Mouse (Mus musculus): ENCODE measurements at regions not wholly inside any gene's neighbourhood (a gene's known extent, or its start where the extent isn't known, plus 50 kb on each side); places are given as distances from the start of the nearest gene placed in this dataset.

DNA sequence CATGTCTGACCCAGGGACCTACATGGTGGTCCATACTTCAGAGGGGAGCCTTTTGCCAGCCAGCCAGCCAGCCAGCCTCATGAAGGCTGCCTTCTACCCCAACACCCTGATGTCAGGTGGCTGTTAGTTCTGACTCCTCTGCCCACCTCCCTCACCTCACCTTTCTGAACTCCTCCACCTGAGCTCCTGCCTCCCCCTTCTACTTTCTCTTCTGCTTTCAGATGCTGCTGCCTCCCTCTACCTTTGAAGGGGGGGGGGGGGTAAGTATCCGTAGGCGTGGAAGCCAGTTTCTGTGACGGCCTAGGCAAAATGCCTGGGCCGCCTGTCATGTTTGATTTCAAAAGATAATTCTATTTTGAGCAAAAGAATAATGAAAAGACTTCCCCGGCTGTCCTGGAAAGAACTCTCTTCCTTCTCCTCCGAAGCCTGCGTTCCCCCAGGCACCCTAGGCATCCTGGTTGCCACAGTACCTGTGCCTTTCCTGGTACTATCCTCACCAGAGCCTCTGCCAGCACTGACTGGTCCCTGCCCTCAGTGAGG, 241.6 kb upstream of the Hs6st1 start:
- POLR2A ChIA-PET = interaction anchor here in 2 of 4 experiments (0.6 to 1.6 kb wide), 8 partner anchors 9 to 306 kb away, joined by 3 to 5 read pairs (median 4); no protein-coding TSS in a partner anchor

DNA sequence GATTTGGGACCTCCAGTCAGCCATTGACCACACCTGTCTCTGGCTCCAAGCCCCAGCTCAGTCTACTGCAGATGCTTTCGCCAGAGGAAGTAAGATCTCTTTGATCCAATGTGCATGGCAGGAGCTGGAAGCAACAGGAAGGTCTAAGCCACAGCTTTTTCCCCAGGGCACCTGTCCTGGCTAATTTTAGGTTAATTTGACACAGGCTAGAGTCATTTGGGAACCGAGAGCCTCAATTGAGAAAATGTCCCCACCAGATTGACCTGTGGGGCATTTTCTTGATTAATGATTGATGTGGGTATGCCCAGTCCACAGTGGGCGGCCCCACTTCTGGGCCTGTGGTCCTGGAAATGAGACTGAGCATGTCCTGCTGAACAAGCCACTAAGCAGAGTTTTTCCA, 240.7 kb upstream of the Hs6st1 start:
- CTCF ChIA-PET = interaction anchor here in 3 of 4 experiments (1.0 to 2.8 kb wide), 3 partner anchors 12 to 307 kb away, joined by 3 to 9 read pairs (median 4); no protein-coding TSS in a partner anchor
- POLR2A ChIA-PET = interaction anchor here in 2 of 4 experiments (0.8 to 1.6 kb wide), 6 partner anchors 10 to 240 kb away, joined by 3 to 5 read pairs (median 4); no protein-coding TSS in a partner anchor

More for the DNA sequence above, 241.6 kb upstream of the Hs6st1 start:
- CTCF ChIA-PET = interaction anchor here in 3 of 4 experiments (0.6 to 2.8 kb wide), 3 partner anchors 12 to 108 kb away, joined by 4 to 9 read pairs (median 5); no protein-coding TSS in a partner anchor

DNA sequence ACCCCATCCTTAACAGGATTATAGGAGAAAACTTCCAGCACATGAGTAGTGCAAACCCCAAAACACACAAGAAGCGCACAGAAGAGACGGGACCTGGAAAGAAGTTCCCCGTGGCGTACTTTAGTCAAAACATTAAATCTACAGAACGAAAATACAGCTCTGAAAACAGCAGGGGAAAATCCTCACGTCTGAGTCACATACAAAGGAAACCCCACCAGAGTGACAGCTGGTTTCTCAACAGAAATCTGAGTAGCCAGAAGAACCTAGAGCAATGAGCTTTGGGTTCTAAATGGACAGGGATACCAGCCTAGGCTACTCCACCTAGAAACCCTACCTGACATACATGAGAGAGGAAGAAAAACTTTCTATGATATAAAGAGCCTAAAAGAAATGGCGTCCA, 234.0 kb upstream of the Hs6st1 start:
- POLR2A ChIA-PET = interaction anchor here in 1 of 4 experiments (0.5 to 1.0 kb wide), 2 partner anchors 42 to 300 kb away, joined by 3 to 4 read pairs; no protein-coding TSS in a partner anchor
- CTCF ChIA-PET = no interaction called here

DNA sequence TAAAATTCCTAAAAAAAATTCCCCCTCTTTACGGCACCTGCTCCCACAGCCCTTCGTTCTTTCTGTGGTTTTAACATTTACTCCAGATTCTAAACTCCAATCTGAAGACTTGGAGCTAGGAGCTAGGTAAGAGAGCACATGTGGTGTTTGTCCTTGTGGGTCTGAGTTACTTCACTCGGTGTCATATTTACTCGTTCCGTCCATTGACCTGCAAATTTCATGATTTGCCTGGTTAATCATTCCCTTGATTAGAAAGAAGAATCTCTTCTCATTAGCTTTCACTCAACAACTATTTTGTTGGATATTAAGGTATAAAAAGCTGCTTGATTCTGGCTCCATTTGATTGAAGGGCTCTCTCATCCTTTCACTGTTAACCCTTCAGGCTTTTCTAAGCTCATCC, 231.6 kb upstream of the Hs6st1 start:
- POLR2A ChIA-PET = interaction anchor here in 1 of 4 experiments (0.7 kb wide), 2 partner anchors 323 to 921 kb away, joined by 4 to 7 read pairs; no protein-coding TSS in a partner anchor
- CTCF ChIA-PET = interaction anchor here in 1 of 4 experiments (0.7 kb wide), 1 partner anchor 305 kb away, joined by 7 read pairs; no protein-coding TSS in a partner anchor

DNA sequence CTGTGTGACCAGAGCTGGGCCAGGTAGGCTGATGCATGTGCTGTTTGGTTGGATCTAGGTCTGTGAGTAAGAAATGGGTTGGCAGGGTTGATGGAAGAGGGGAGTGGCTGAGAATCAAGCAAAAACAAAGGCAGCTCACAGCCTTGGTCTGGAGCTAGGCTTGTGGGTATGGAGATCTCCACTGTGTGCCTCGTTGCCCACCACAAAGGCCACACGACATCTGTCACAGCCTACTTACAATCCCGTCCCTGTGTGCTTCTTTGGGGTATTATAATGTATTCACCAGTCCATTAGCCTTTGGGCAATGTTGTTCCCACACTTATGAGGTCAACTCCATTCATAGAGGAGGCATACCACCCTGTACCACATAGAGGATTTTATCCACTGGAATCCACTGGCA, 229.6 kb upstream of the Hs6st1 start:
- CTCF ChIA-PET = interaction anchor here (0.5 to 3.4 kb wide), 72 partner anchors 8 to 311 kb away, joined by 3 to 47 read pairs (median 4); partner anchors contain the start of gene Hs6st1 (in 3 of the 4)
- POLR2A ChIA-PET = interaction anchor here in 3 of 4 experiments (0.5 to 4.1 kb wide), 28 partner anchors 11 to 1393 kb away, joined by 3 to 72 read pairs (median 6); partner anchors contain the start of gene Hs6st1 (in 3 of the 3)

DNA sequence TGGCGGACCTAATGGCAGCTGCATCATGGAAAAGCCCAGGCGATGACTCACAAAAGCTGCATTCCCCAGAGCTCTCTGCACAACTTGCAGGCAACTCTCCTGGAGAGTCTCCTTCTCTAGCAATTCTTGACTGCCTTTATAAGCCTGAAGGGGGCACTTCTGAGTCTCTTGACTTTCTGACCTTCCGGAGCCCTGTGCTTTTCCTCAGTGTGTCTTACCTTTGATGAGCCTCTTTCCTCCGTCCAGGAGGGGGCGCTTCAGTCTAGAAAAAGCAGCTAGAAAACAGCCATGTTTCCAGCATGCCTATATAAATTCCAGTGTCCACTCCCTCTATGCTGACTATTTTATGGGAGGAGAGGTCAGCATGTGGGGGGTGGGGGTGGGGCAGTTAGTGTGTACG, 228.8 kb upstream of the Hs6st1 start:
- ChIA-PET POLR2A (interaction anchor here (0.5 to 4.1 kb wide), 48 partner anchors 11 to 999 kb away, joined by 3 to 72 read pairs (median 5); partner anchors contain the start of genes Hs6st1 (in 3 of the 4) and Arid5a (in 1 of the 4)), CTCF (interaction anchor here (0.5 to 3.4 kb wide), 112 partner anchors 8 to 1759 kb away, joined by 3 to 47 read pairs (median 4); partner anchors contain the start of gene Hs6st1 (in 4 of the 4))

DNA sequence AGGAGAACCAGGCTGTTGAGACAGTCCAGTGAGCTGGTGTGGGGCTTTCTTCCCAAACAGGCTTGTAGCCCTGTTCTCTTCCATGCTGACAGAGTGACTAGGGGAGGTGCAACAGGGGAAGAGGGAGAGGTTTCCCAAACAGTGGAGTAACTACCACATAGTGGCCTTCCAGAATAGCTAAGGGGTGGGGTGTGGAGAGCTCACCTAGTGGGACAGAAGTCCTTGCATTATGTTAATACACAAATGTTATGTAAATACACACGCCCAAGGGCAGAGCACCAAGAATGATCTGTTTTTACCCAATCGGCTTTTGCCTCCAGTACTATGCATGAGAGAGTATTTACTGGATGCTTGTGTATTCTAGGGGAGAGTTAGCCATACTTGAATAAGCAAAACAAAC, 226.6 kb upstream of the Hs6st1 start:
- CTCF ChIA-PET = interaction anchor here in 2 of 4 experiments (1.0 to 3.4 kb wide), 6 partner anchors 69 to 307 kb away, joined by 3 to 47 read pairs (median 5); no protein-coding TSS in a partner anchor
- POLR2A ChIA-PET = interaction anchor here in 3 of 4 experiments (0.5 to 4.1 kb wide), 25 partner anchors 8 to 228 kb away, joined by 3 to 72 read pairs (median 6); partner anchors contain the start of gene Hs6st1 (in 2 of the 3)

DNA sequence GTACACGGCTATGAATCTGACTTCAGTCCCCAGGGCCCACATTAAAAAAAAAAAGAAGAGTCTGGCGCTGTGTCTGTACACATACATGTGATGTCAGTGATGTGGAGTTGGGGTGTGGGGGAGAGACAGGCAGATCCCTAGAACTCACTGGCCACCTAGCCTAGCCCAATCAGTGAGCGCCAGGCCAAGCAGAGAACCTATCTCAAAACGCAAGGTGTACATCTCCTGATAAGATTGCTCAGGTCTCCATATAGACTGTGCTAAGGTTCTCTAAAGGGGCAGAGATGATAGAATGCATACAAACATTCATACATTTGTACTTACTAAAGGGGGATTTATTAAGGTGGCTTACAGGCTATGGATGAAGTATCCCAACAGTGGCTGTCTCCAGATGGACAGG, 225.5 kb upstream of the Hs6st1 start:
- CTCF ChIA-PET = no interaction called here
- POLR2A ChIA-PET = interaction anchor here in 3 of 4 experiments (0.7 to 4.1 kb wide), 5 partner anchors 170 to 225 kb away, joined by 3 to 72 read pairs (median 7); partner anchors contain the start of gene Hs6st1 (in 1 of the 3)

DNA sequence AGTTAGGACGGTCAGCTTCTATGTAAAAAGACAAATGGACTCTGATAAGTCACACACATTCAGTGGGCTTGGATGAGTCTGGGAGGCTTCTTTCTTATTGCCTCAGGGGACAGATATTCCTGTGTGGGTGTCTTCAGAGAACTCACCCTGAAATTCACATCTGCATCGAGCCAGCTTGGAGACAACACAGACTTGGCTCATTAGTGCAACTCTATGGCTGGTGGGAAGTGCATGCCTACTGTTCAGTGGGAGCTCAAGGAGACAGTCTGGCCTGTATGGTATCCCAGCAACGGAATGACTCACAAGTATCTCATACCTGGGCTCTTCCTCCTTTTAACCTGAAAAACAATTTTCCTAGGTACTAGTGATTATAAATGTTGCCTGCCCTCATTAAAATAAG, 224.6 kb upstream of the Hs6st1 start:
- POLR2A ChIA-PET = interaction anchor here in 3 of 4 experiments (0.5 to 1.5 kb wide), 11 partner anchors 10 to 224 kb away, joined by 3 to 8 read pairs (median 3); partner anchors contain the start of gene Hs6st1 (in 1 of the 3)
- CTCF ChIA-PET = interaction anchor here in 1 of 4 experiments (1.6 kb wide), 1 partner anchor 290 kb away, joined by 4 read pairs; no protein-coding TSS in a partner anchor

DNA sequence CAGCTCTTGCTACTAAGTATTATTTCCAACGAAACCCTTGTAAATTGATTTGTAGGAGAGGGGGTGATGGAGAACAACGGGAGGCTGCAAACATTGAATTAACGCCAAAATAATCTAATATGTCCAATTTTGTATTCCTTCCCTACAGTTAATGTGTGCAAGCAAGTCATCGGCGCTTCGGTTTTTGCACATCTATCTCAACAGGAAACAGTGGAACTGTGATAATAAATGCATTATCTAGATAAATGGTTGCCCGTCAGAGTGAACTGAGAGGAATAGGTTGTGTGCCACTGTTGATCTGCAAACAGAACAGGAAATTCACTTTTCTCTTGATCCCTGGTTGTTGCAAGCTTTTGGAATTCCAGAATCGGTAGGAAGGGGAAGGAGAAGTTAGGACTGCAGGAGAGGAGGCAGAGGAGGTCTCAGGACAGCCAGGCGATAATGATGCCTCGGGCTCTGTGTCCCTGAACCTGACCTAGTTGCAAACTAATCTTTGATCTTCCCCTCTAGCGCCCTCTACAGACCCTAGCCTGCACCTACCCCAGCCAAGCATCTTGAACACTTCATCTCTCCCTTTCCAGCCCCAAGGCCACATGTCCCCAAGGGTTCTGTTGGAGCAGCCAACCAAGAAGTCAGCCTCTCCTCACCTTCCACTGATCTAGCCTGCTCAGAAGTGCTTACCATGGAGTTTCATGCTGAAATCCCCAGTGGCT, 221.8 kb upstream of the Hs6st1 start:
- ChIA-PET CTCF (interaction anchor here in 1 of 4 experiments (1.4 kb wide), 1 partner anchor 288 kb away, joined by 3 read pairs; no protein-coding TSS in a partner anchor), POLR2A (interaction anchor here in 2 of 4 experiments (1.1 kb wide), 2 partner anchors 115 to 215 kb away, joined by 3 read pairs; no protein-coding TSS in a partner anchor)

DNA sequence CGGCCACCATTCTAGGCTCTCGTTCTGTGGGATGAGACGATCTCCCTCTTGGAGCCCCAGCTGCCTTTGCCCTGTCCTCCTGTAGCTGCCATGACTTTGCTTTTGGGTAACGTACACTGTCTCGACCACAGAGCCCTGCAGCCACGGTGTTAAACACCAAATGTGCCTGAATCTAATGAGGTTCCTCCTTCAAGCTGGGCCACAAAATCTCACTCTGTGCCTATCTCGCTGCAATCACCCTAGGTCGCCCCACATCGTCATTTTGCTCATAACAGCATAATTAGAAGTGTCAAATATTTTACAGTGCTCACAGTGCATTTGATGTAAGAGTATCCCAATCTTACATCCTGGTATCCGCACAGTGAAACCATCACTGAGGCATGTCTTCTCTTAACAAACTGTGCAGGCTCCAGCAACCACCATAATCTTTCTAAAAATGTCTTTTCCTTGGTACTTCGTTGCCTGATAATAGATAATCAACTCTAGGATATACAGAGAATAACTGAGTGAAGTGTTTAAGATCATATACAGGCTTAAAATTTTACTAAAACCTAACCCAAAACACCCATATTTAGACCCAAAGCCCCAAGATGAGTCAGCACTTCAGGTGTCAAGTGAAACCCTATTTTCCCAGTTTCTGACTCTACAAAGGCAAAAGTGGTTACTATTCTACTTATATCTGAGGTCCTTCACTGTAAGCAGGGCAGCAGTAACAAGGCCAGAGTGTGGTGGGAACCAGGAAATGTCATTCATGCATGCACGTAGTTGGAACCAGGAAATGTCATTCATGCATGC, 219.8 kb upstream of the Hs6st1 start:
- CTCF ChIA-PET = interaction anchor here in 1 of 4 experiments (1.6 kb wide), 1 partner anchor 9 kb away, joined by 5 read pairs; no protein-coding TSS in a partner anchor
- POLR2A ChIA-PET = interaction anchor here in 3 of 4 experiments (0.7 to 3.7 kb wide), 4 partner anchors 33 to 220 kb away, joined by 3 to 90 read pairs (median 9); partner anchors contain the start of gene Hs6st1 (in 2 of the 3)

DNA sequence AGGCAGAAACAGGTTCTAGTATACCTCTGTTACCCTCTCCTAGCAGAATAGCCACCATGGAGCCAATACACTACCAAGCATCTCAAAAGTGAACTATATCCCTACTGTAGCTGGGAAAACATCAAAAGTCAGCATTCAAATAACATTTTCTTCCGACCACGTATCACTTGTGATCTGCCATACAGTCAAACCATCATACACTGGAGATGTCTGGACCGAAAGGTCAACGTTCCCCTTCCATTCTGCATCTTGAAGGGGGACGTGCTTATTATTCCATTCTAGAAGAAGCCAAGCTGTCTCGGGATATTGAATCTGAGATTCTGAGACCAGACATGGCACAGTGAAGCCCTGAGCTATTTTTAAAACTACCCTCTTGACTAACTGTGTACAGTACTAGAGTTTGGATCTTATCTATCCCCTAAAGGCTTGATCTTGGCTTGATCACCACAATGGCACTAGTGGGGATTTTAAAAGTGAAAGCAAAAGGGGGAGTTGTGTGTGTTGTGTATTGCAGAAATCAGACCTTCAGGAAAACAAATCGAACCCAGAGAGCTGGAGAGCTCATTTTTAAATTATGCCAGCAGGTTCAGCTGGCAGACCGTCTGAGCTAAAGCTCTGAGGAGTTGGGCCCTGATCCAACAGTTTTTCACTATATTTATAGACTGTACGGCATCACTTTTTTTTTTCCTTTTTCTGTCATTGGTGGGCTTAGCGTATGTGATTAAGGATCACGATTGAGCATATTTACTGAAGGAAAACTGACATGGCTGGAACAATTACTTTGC, 218.6 kb upstream of the Hs6st1 start:
- POLR2A ChIA-PET = interaction anchor here in 3 of 4 experiments (0.6 to 3.7 kb wide), 51 partner anchors 8 to 395 kb away, joined by 3 to 90 read pairs (median 5); partner anchors contain the start of genes Hs6st1 (in 3 of the 3) and Uggt1 (in 1 of the 3)
- CTCF ChIA-PET = interaction anchor here in 3 of 4 experiments (0.6 to 1.8 kb wide), 6 partner anchors 9 to 1787 kb away, joined by 3 to 10 read pairs (median 4); partner anchors contain the start of gene Ankrd39 (in 1 of the 3)

DNA sequence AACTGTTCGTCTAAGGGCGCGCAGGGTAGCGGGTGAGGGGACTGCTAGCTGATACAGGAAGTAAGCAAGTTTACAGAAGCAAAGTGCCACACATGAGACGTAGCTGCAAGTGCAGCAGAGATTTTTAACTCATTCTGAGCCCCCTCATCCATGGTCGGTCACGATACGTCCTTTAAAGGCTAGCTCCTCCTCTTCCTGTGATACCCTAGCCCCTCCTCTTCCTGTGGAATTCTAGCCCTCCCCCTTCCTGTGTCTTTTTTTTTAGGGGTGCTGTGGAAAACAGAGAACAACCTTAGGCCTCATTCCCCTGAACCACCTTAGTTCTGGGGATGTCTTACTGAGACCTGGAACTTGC, 218.0 kb upstream of the Hs6st1 start:
- POLR2A ChIA-PET = interaction anchor here (0.6 to 3.7 kb wide), 54 partner anchors 9 to 1974 kb away, joined by 3 to 90 read pairs (median 5); partner anchors contain the start of genes Hs6st1 (in 3 of the 4) and Uggt1 (in 1 of the 4)
- CTCF ChIA-PET = interaction anchor here in 3 of 4 experiments (0.6 to 1.8 kb wide), 6 partner anchors 10 to 1786 kb away, joined by 3 to 10 read pairs (median 4); partner anchors contain the start of gene Ankrd39 (in 1 of the 3)

DNA sequence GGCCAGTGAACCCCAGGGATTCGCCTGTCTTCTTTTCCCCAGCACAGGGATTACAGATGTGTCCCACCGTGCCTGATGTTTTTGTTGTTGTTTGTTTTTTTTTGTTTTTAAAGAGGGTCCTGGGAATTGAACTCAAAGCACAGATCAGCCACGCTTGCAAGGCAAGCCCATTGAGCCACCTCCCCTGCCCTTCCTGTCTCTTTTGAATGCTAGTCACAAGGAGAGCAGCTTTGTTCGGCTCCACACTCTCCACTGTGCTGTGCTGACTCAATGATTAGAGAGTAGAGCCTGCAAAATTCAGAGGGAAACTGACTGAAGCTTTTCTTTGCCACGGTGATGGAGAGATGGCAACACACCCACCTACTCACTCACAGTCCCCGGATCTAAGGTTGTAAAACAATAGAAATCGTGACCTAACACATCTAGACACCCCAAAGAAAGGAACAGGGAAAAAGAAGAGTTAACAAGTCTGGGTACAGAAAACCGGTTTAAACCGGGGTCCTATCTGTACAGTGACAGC, 217.6 kb upstream of the Hs6st1 start:
- CTCF ChIA-PET = interaction anchor here in 3 of 4 experiments (0.6 to 1.8 kb wide), 6 partner anchors 10 to 1786 kb away, joined by 3 to 10 read pairs (median 4); partner anchors contain the start of gene Ankrd39 (in 1 of the 3)
- POLR2A ChIA-PET = interaction anchor here (0.5 to 3.7 kb wide), 49 partner anchors 9 to 1975 kb away, joined by 3 to 90 read pairs (median 5); partner anchors contain the start of genes Hs6st1 (in 2 of the 4) and Arid5a (in 1 of the 4)

DNA sequence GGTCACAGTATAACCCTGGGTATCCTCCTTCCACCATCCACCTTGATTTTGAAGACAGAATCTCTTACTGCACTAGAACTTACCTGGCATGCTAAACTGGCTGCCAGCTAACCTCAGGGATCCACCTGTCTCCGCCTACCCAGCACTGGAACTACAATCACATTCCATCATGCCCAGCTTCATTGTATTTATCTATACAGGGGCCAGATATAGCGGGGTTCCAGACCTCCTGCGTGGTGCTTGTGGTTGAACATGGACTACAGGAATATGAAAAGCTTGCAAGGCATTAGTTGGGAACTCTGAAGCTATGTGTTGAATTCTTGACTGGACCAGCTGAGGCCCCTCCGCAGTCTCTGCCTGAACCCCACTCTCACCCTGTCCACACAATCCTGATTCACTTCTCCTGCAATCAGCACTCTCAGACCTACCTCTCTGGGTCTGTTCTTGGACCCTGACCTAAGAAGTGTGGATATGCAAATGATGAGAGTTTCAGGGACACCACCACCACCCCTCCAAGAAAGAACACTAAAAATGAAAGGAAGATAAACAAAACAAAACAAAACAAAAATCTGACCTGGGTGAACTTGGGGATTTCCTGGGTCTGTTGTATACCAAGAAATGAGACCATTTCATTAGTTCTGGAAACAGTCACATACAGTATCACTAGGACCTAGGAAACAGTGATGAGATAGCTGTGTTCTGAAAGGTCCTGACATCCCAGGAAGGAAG, 216.4 kb upstream of the Hs6st1 start:
- CTCF ChIA-PET = no interaction called here
- POLR2A ChIA-PET = interaction anchor here (0.6 to 3.7 kb wide), 14 partner anchors 11 to 361 kb away, joined by 3 to 90 read pairs (median 10); no protein-coding TSS in a partner anchor

Data from embryonic stem cell, embryonic (primary cell).